Mouse (Mus musculus): Measurements from ENCODE around the gene Nalcn.

DNA sequence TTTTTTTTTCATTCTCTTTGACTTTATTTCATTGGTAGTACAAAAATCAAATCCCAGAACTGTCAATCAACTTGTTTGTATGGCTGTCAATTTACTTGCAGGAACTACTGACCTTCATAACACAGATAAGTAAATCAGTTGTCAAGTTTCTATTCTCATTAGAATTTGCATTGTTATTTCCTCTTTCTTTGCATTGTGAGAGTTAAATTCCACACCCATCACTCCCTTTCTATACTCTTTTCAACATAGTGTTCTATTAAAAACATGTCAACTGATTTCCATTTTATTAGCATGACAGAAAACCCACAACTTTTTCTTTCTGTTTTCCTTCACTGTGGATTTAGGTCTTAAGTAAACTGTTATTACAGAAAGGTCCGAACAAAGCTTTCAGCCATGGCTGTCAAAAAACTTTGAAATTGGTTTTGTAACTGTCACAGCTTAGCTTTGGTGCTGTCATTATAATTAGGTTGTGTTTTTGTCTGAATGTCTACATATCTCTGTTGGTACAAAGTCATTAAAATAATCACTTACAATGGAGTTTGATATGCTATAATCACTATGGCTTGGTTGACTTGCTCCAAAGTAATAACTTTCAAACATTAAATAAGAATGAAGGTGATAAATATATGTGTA lies 138.3 kb downstream of the Nalcn start:
- TF ChIP-seq CTCF (conservative IDR thresholded peaks at IDR 0.05 in 1 of 2, IDR thresholded peaks at IDR 0.05 in 1 of 2; ENCODE audit: low read depth in 2 of 2, low read length in 2 of 2) (no peak), CHD2 (IDR thresholded peaks at IDR 0.05; ENCODE audit: low read length) (no peak)
